Mouse (Mus musculus): Measurements from ENCODE around the gene Sbf2.
"Not testable (repeated sequence)": the region's sequence is repeated elsewhere in the genome, so short reads cannot be mapped to it uniquely, and the experiment has no call there.

The Sbf2 gene

GRCm38 (mm10) chr7:110565815-110566549, 48.7 kb downstream of the Sbf2 start:
- DNase-seq: peak; percentile 15 to 36

- no peak for DNase-seq
Measured at GRCm38 (mm10) chr7:110561647-110562046, 53.1 kb downstream of the Sbf2 start.

GRCm38 (mm10) chr7:110557001-110557400, 57.7 kb downstream of the Sbf2 start:
- no peak for DNase-seq

- DNase-seq: no peak
Measured at GRCm38 (mm10) chr7:110556221-110556620, 58.5 kb downstream of the Sbf2 start.

- no peak for DNase-seq
Measured at GRCm38 (mm10) chr7:110555260-110555659, 59.5 kb downstream of the Sbf2 start.

GRCm38 (mm10) chr7:110548268-110548667, 66.5 kb downstream of the Sbf2 start:
- DNase-seq: peak in 1 of 2 experiments; percentile 10

- no peak for DNase-seq
Measured at GRCm38 (mm10) chr7:110543341-110543740, 71.4 kb downstream of the Sbf2 start.

- DNase-seq: peak in 1 of 2 experiments; percentile 9
Measured at GRCm38 (mm10) chr7:110539266-110539665, 75.5 kb downstream of the Sbf2 start.

GRCm38 (mm10) chr7:110530295-110530694, 84.4 kb downstream of the Sbf2 start:
- not testable (repeated sequence) for DNase-seq

- DNase-seq: no peak
Measured at GRCm38 (mm10) chr7:110525090-110525775, 89.5 kb downstream of the Sbf2 start.

- no peak for DNase-seq
Measured at GRCm38 (mm10) chr7:110516241-110517220, 98.2 kb downstream of the Sbf2 start.

- no peak for DNase-seq
Measured at GRCm38 (mm10) chr7:110514131-110514530, 100.6 kb downstream of the Sbf2 start.

GRCm38 (mm10) chr7:110498653-110499052, 116.1 kb downstream of the Sbf2 start:
- DNase-seq: no peak

GRCm38 (mm10) chr7:110491038-110491437, 123.7 kb downstream of the Sbf2 start:
- no peak for DNase-seq

GRCm38 (mm10) chr7:110485051-110485450, 129.7 kb downstream of the Sbf2 start:
- DNase-seq: no peak

GRCm38 (mm10) chr7:110470987-110471386, 143.7 kb downstream of the Sbf2 start:
- DNase-seq: no peak

- DNase-seq: no peak
Measured at GRCm38 (mm10) chr7:110463471-110463870, 151.3 kb downstream of the Sbf2 start.

- peak; percentile 33 to 49 for DNase-seq
Measured at GRCm38 (mm10) chr7:110432301-110432700, 182.4 kb downstream of the Sbf2 start.

GRCm38 (mm10) chr7:110416318-110416717, 198.4 kb downstream of the Sbf2 start:
- no peak for DNase-seq

GRCm38 (mm10) chr7:110414276-110414675, 200.4 kb downstream of the Sbf2 start:
- DNase-seq: no peak

GRCm38 (mm10) chr7:110402092-110402491, 212.6 kb downstream of the Sbf2 start:
- no peak for DNase-seq

GRCm38 (mm10) chr7:110392576-110392975, 222.1 kb downstream of the Sbf2 start:
- DNase-seq: peak; percentile 9 to 22

GRCm38 (mm10) chr7:110391632-110392031, 223.1 kb downstream of the Sbf2 start:
- no peak for DNase-seq
